Mouse (Mus musculus): ENCODE measurements around the gene Lmntd1. TPM values are rescaled to one million over a fixed set of nuclear protein-coding genes. Genes with fewer than 3 reads are reported as not detected.

The Lmntd1 gene
- polyA plus RNA-seq, 1 experiment from 2014 or later, result 17.7 TPM

DNA sequence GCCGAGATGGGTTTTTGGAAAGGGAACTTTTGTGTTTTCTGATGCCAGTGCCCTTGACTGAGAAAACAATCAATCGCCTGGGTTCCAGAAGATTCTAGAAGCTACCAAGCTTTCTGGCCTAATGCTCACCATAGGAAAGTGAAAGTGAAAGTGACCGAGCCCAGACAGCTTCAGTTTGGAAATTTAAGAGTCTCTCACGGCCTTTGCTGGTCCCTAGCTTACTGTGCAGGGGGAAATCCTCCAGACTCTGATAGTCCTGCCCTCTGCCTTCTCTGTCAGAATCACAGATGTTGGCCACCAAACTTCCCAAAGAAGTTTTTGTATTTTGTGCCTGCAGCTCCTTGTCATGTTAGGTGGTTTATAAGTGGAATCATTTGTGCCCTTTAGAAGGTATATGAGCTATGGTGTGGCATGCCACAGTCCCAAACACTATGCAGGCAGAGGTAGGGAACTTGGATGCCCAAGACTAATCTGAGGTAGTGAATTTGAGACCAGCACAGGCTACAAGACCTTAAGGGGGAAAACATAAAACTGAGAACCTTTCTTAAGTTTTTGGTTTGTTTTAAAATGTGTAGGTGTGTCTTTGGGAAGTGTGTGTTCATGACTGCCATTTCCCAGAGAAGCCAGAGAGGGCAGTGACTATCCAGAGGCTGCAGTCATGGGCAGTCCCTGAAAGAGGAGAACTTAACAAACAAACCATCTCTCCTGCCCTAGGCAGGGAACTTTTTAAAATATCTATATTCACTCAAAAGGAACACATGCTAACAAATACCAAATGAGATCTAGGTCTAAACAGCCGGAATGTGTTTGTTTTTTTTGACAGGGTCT lies 2.5 kb upstream of the Lmntd1 start:
- Histone ChIP-seq H3K27me3 (ENCODE audit: control insufficient read depth, insufficient read depth, low read length) (no peaks in the 10 kb centered on the region), H3K4me1 (ENCODE audit: control insufficient read depth in 2 of 2, insufficient read depth in 2 of 2, low read length in 2 of 2) (peaks cover 4 to 7% of the 10 kb centered on the region in 2 experiments; a peak in 2 of 4 replicates), H3K4me3 (ENCODE audit: control insufficient read depth in 1 of 2, insufficient read depth in 1 of 2, low read depth in 1 of 2, low read length in 2 of 2) (no peak overlapping the region), H3K9ac (ENCODE audit: low read length) (no peak overlapping the region), H3K27ac (replicated peaks in 1 of 2; ENCODE audit: control insufficient read depth in 1 of 2, insufficient read depth in 1 of 2, low read depth in 2 of 2, low read length in 2 of 2) (no peak overlapping the region), H3K36me3 (ENCODE audit: control insufficient read depth, insufficient read depth, low read length) (no peaks in the 10 kb centered on the region), H3K9me3 (ENCODE audit: control insufficient read depth, low read length) (no peaks in the 10 kb centered on the region), H3K4me2 (ENCODE audit: low read length) (no peak overlapping the region)
- WGBS, result 82% methylated on average over 5 of the region's 5 CpGs
- no peak for ATAC-seq (ENCODE audit: insufficient number of reproducible peaks, insufficient read depth, low FRiP score, low read depth)

DNA sequence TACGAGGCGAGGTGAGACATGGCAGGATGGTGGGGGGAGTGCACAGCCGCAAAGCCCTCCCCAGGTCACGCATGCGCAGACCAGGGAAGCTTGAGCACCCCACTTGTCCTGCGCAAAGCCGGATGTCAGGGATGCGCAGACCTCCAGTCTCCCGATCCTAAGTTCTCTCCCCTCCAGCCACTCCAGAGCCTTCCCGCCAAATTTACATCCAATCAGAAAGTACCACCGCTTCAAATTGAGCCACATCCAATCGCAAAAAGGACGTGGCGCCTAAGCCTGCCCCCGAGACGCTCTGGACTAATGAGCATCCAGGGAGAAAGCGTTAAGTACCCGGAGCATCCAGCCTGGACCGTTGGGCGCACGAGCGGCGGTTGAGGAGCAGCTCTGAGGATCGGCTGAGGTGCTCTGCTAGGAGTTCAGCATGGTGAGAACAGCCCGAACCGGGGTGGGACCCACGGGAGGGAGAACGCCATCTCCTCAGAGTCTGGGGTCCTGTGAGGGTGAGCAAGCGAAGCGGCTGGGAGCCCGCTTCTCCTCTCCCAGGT lies 1.6 kb upstream of the Lmntd1 start, which contains the start of gene Tuba3b:
Gene Tuba3b, plus strand, starts transcription at position 92 of the 545 bp plus-strand sequence.
- Histone ChIP-seq H3K4me3 (ENCODE audit: control insufficient read depth in 1 of 2, insufficient read depth in 1 of 2, low read depth in 1 of 2, low read length in 2 of 2) (no peak within 1 kb of the TSS), H3K36me3 (ENCODE audit: control insufficient read depth, insufficient read depth, low read length) (no peaks in the 10 kb centered on the region), H3K27ac (replicated peaks in 1 of 2; ENCODE audit: control insufficient read depth in 1 of 2, insufficient read depth in 1 of 2, low read depth in 2 of 2, low read length in 2 of 2) (no peak within 1 kb of the TSS), H3K4me1 (ENCODE audit: control insufficient read depth in 2 of 2, insufficient read depth in 2 of 2, low read length in 2 of 2) (peaks cover 4 to 7% of the 10 kb centered on the region in 2 experiments; a peak in 2 of 4 replicates), H3K9ac (ENCODE audit: low read length) (no peak within 1 kb of the TSS), H3K4me2 (ENCODE audit: low read length) (no peak within 1 kb of the TSS), H3K9me3 (ENCODE audit: control insufficient read depth, low read length) (no peaks in the 10 kb centered on the region), H3K27me3 (ENCODE audit: control insufficient read depth, insufficient read depth, low read length) (no peaks in the 10 kb centered on the region)
- no peak for ATAC-seq (ENCODE audit: insufficient number of reproducible peaks, insufficient read depth, low FRiP score, low read depth)
- WGBS, result 96% methylated on average over 31 of the region's 31 CpGs

DNA sequence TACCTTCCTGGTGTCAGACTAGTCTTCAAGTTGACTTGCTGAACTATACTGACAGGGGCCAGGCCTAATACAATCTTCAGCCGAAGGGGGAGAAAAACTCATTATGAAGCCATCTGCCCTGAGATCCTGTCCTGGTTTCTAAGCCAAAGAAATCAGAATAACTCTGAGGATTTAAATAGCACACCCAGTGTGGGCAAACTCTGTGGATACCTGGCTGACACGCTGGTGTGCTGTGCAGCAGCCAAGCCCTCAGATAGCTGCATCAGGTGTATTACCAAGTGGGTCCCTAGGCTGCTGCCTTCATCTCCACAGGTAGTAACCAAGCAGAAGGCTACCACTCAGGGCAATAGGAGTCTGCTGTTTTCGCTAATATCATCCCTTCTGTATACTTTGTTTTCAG lies 1.5 kb downstream of the Lmntd1 start:
- H3K36me3 ChIP-seq (ENCODE audit: control insufficient read depth, insufficient read depth, low read length), result no peaks in the 10 kb centered on the region
- H3K27me3 ChIP-seq (ENCODE audit: control insufficient read depth, insufficient read depth, low read length), result no peaks in the 10 kb centered on the region
- H3K9me3 ChIP-seq (ENCODE audit: control insufficient read depth, low read length), result no peaks in the 10 kb centered on the region
- no peak overlapping the region for H3K9ac ChIP-seq (ENCODE audit: low read length)
- H3K4me2 ChIP-seq (ENCODE audit: low read length), result no peak overlapping the region
- no peak overlapping the region for H3K4me3 ChIP-seq (ENCODE audit: control insufficient read depth in 1 of 2, insufficient read depth in 1 of 2, low read depth in 1 of 2, low read length in 2 of 2)
- WGBS, result 79% methylated on average over 3 of the region's 3 CpGs
- peaks cover 0 to 5% of the 10 kb centered on the region in 2 experiments; a peak in 2 of 4 replicates for H3K4me1 ChIP-seq (ENCODE audit: control insufficient read depth in 2 of 2, insufficient read depth in 2 of 2, low read length in 2 of 2)
- no peak overlapping the region for H3K27ac ChIP-seq (replicated peaks in 1 of 2; ENCODE audit: control insufficient read depth in 1 of 2, insufficient read depth in 1 of 2, low read depth in 2 of 2, low read length in 2 of 2)
- no peak for ATAC-seq (ENCODE audit: insufficient number of reproducible peaks, insufficient read depth, low FRiP score, low read depth)

DNA sequence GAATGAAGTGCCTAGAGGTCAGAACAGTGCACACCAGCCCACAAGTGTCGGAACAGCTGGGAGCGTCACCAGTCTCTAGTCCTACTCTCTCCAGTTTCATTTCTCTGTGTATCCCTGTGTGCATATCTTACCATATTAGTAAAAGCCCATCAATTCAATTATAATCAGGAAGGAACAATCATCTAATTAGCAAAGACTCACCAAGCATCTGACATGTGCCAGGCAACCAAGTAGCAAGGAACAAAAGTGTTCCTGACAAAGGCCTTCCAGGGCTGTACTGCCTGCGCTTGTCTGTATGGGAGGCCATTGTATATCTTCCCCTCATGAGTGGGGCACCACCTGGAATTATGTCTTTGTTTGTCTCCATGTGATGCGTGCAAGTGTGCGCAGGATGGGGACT lies 3.2 kb downstream of the Lmntd1 start:
- H3K9ac ChIP-seq (ENCODE audit: low read length), result no peak overlapping the region
- WGBS, result 92% methylated on average over 5 of the region's 5 CpGs
- no peak overlapping the region for H3K4me2 ChIP-seq (ENCODE audit: low read length)
- H3K4me1 ChIP-seq (ENCODE audit: control insufficient read depth in 2 of 2, insufficient read depth in 2 of 2, low read length in 2 of 2), result no peaks in the 10 kb centered on the region; a peak in 1 of 4 replicates
- no peak for ATAC-seq (ENCODE audit: insufficient number of reproducible peaks, insufficient read depth, low FRiP score, low read depth)
- H3K27ac ChIP-seq (replicated peaks in 1 of 2; ENCODE audit: control insufficient read depth in 1 of 2, insufficient read depth in 1 of 2, low read depth in 2 of 2, low read length in 2 of 2), result no peak overlapping the region
- H3K4me3 ChIP-seq (ENCODE audit: control insufficient read depth in 1 of 2, insufficient read depth in 1 of 2, low read depth in 1 of 2, low read length in 2 of 2), result no peak overlapping the region
- H3K9me3 ChIP-seq (ENCODE audit: control insufficient read depth, low read length), result no peaks in the 10 kb centered on the region
- no peaks in the 10 kb centered on the region for H3K27me3 ChIP-seq (ENCODE audit: control insufficient read depth, insufficient read depth, low read length)
- H3K36me3 ChIP-seq (ENCODE audit: control insufficient read depth, insufficient read depth, low read length), result no peaks in the 10 kb centered on the region

GRCm38 (mm10) chr6:145608693-145609092 lies 5.4 kb downstream of the Lmntd1 start:
- no peak overlapping the region for H3K4me3 ChIP-seq (ENCODE audit: control insufficient read depth in 1 of 2, insufficient read depth in 1 of 2, low read depth in 1 of 2, low read length in 2 of 2)
- H3K4me2 ChIP-seq (ENCODE audit: low read length), result no peak overlapping the region
- 86% methylated on average over 5 of the region's 5 CpGs for WGBS
- H3K27ac ChIP-seq (replicated peaks in 1 of 2; ENCODE audit: control insufficient read depth in 1 of 2, insufficient read depth in 1 of 2, low read depth in 2 of 2, low read length in 2 of 2), result no peak overlapping the region
- no peaks in the 10 kb centered on the region for H3K9me3 ChIP-seq (ENCODE audit: control insufficient read depth, low read length)
- ATAC-seq (ENCODE audit: insufficient number of reproducible peaks, insufficient read depth, low FRiP score, low read depth), result no peak
- no peaks in the 10 kb centered on the region for H3K4me1 ChIP-seq (ENCODE audit: control insufficient read depth in 2 of 2, insufficient read depth in 2 of 2, low read length in 2 of 2)
- no peaks in the 10 kb centered on the region for H3K27me3 ChIP-seq (ENCODE audit: control insufficient read depth, insufficient read depth, low read length)
- no peak overlapping the region for H3K9ac ChIP-seq (ENCODE audit: low read length)
- no peaks in the 10 kb centered on the region for H3K36me3 ChIP-seq (ENCODE audit: control insufficient read depth, insufficient read depth, low read length)

DNA sequence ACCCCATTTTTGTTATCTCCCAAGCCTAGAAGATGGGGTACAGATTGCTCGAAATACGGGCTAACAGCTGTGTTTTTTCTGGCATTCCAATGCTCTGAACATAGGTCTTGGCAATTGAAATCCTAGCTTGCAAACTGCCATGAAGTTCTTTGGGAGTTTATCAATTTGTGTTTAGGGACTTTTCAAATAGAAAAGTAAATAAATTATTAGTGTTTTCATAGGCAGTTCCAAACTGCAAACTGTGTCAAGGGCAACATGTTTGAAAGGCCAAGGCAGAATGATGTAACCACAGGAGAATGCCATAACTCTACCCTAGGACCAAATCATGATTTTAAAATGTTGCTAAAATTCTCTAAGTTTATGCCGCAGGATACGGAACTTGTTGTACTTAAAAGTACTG lies 6.4 kb downstream of the Lmntd1 start:
- Histone ChIP-seq H3K9ac (ENCODE audit: low read length) (no peak overlapping the region), H3K4me1 (ENCODE audit: control insufficient read depth in 2 of 2, insufficient read depth in 2 of 2, low read length in 2 of 2) (no peaks in the 10 kb centered on the region), H3K27ac (replicated peaks in 1 of 2; ENCODE audit: control insufficient read depth in 1 of 2, insufficient read depth in 1 of 2, low read depth in 2 of 2, low read length in 2 of 2) (no peak overlapping the region), H3K9me3 (ENCODE audit: control insufficient read depth, low read length) (no peaks in the 10 kb centered on the region), H3K4me3 (ENCODE audit: control insufficient read depth in 1 of 2, insufficient read depth in 1 of 2, low read depth in 1 of 2, low read length in 2 of 2) (no peak overlapping the region), H3K36me3 (ENCODE audit: control insufficient read depth, insufficient read depth, low read length) (no peaks in the 10 kb centered on the region), H3K4me2 (ENCODE audit: low read length) (no peak overlapping the region), H3K27me3 (ENCODE audit: control insufficient read depth, insufficient read depth, low read length) (no peaks in the 10 kb centered on the region)
- ATAC-seq (ENCODE audit: insufficient number of reproducible peaks, insufficient read depth, low FRiP score, low read depth), result no peak
- 82% methylated on average over 4 of the region's 4 CpGs for WGBS

- Histone ChIP-seq H3K4me2 (ENCODE audit: low read length) (no peak overlapping the region), H3K27ac (replicated peaks in 1 of 2; ENCODE audit: control insufficient read depth in 1 of 2, insufficient read depth in 1 of 2, low read depth in 2 of 2, low read length in 2 of 2) (no peak overlapping the region), H3K9ac (ENCODE audit: low read length) (no peak overlapping the region), H3K4me1 (ENCODE audit: control insufficient read depth in 2 of 2, insufficient read depth in 2 of 2, low read length in 2 of 2) (no peaks in the 10 kb centered on the region), H3K9me3 (ENCODE audit: control insufficient read depth, low read length) (no peaks in the 10 kb centered on the region), H3K27me3 (ENCODE audit: control insufficient read depth, insufficient read depth, low read length) (no peaks in the 10 kb centered on the region), H3K36me3 (ENCODE audit: control insufficient read depth, insufficient read depth, low read length) (no peaks in the 10 kb centered on the region), H3K4me3 (ENCODE audit: control insufficient read depth in 1 of 2, insufficient read depth in 1 of 2, low read depth in 1 of 2, low read length in 2 of 2) (no peak overlapping the region)
- ATAC-seq (ENCODE audit: insufficient number of reproducible peaks, insufficient read depth, low FRiP score, low read depth), result no peak
- 68% methylated on average over 3 of the region's 3 CpGs for WGBS
These were observed 8.9 kb downstream of the Lmntd1 start for GRCm38 (mm10) chr6:145605203-145605602.

Data from heart, embryonic 14.5 days (tissue).